Mouse (Mus musculus) CH12.LX (cell line): ENCODE data around the gene Ube2j2. TPM values are rescaled to one million over a fixed set of nuclear protein-coding genes. Genes with fewer than 3 reads are reported as not detected.

ENCODE experiments used
- DNase-seq: peaks from one replicate; pipeline ENCODE4 v3.0.0-alpha.2; 2013; ENCODE audit errors: extremely low read depth
- H3K27ac ChIP-seq: 2 replicates; pipeline ENCODE4 v1.5.1; 2012; ENCODE audit warnings: low read depth, mild to moderate bottlenecking, control low read depth, moderate library complexity; ENCODE audit not compliant: insufficient read depth
- H3K27me3 ChIP-seq: replicated peaks from 2 replicates; pipeline ENCODE3; 2012; ENCODE audit warnings: inconsistent platforms
- H3K36me3 ChIP-seq, 2 experiments: replicated peaks in 1 of 2; 2 replicates each; pipeline versions ENCODE3 to v1.6.1; 2012; ENCODE audit warnings: inconsistent platforms in 1 of 2, low read length in 1 of 2, mild to moderate bottlenecking in 1 of 2, mixed read lengths in 1 of 2, moderate library complexity in 1 of 2; ENCODE audit not compliant: control insufficient read depth in 1 of 2, insufficient read depth in 1 of 2
- H3K4me1 ChIP-seq, 2 experiments: 2 replicates each; pipeline ENCODE4 v1.6.1; 2012; ENCODE audit warnings: inconsistent platforms in 1 of 2, moderate library complexity in 1 of 2; ENCODE audit not compliant: insufficient read depth in 2 of 2, control insufficient read depth in 1 of 2
- H3K4me2 ChIP-seq: 2 replicates; pipeline ENCODE4 v1.6.1; 2012; ENCODE audit warnings: low read depth, mild to moderate bottlenecking, control low read depth; ENCODE audit not compliant: poor library complexity, insufficient read depth, severe bottlenecking
- H3K4me3 ChIP-seq, 3 experiments: fragments of 150-350 bp in 1 of 3; sonication (generic) in 1 of 3; replicated peaks in 1 of 3; 2 replicates each; pipeline versions ENCODE3 to v1.5.1; 2011 to 2012; ENCODE audit warnings: low read depth in 2 of 3, low read length in 2 of 3, mild to moderate bottlenecking in 2 of 3, moderate library complexity in 2 of 3, control low read depth in 1 of 3, improper control_type of control experiment in 1 of 3, inconsistent platforms in 1 of 3, mixed read lengths in 1 of 3; ENCODE audit not compliant: poor library complexity in 1 of 3
- H3K79me2 ChIP-seq: replicated peaks from 2 replicates; pipeline ENCODE4 v1.6.1; 2012; ENCODE audit warnings: mild to moderate bottlenecking, moderate library complexity; ENCODE audit not compliant: control insufficient read depth, poor library complexity, insufficient read depth, severe bottlenecking; ENCODE audit errors: extremely low read depth
- H3K9ac ChIP-seq: 2 replicates; pipeline ENCODE4 v1.6.1; 2012; ENCODE audit warnings: low read depth, mild to moderate bottlenecking, control low read depth, moderate library complexity; ENCODE audit not compliant: insufficient read depth
- H3K9me3 ChIP-seq: replicated peaks from 2 replicates; pipeline ENCODE3; 2012; ENCODE audit warnings: low read length, inconsistent platforms, mixed read lengths
- CHD1 ChIP-seq: IDR thresholded peaks from 2 replicates; pipeline ENCODE4 v1.6.1; 2012; ENCODE audit warnings: low read depth, low read length, improper control_type of control experiment, inconsistent platforms
- CHD2 ChIP-seq: IDR thresholded peaks from 2 replicates; pipeline ENCODE4 v1.6.1; 2011; ENCODE audit warnings: low read length, improper control_type of control experiment
- CTCF ChIP-seq, 2 experiments: IDR thresholded peaks in 1 of 2; conservative IDR thresholded peaks in 1 of 2; 2 replicates each; pipeline ENCODE4 v1.5.1; 2011 to 2012; ENCODE audit warnings: low read depth in 2 of 2, low read length in 2 of 2, improper control_type of control experiment in 1 of 2, inconsistent platforms in 1 of 2, mild to moderate bottlenecking in 1 of 2, moderate library complexity in 1 of 2
- ELF1 ChIP-seq: IDR thresholded peaks from 2 replicates; pipeline ENCODE4 v1.6.1; 2014; ENCODE audit warnings: low read depth, mild to moderate bottlenecking, inconsistent platforms, low read length, improper control_type of control experiment
- ETS1 ChIP-seq: conservative IDR thresholded peaks from 2 replicates; pipeline ENCODE4 v1.6.1; 2012; ENCODE audit warnings: low read depth, mild to moderate bottlenecking, inconsistent platforms, low read length, improper control_type of control experiment, moderate library complexity
- GABPA ChIP-seq: IDR thresholded peaks from 2 replicates; pipeline ENCODE4 v1.6.1; 2012; ENCODE audit warnings: low read depth, low read length, improper control_type of control experiment, inconsistent platforms; ENCODE audit not compliant: insufficient replicate concordance
- HCFC1 ChIP-seq: IDR thresholded peaks from 2 replicates; pipeline ENCODE4 v1.6.1; 2012; ENCODE audit warnings: low read depth, mild to moderate bottlenecking, inconsistent platforms, low read length, improper control_type of control experiment
- IRF4 ChIP-seq: IDR thresholded peaks from 2 replicates; pipeline ENCODE4 v1.6.1; 2014; ENCODE audit warnings: low read depth, mild to moderate bottlenecking, inconsistent platforms, low read length, improper control_type of control experiment
- JUND ChIP-seq: conservative IDR thresholded peaks from 2 replicates; pipeline ENCODE4 v1.6.1; 2011; ENCODE audit warnings: low read depth, low read length, improper control_type of control experiment
- KAT2A ChIP-seq: IDR thresholded peaks from 2 replicates; pipeline ENCODE4 v1.6.1; 2012; ENCODE audit warnings: low read length, improper control_type of control experiment, inconsistent platforms; ENCODE audit not compliant: insufficient replicate concordance
- MAX ChIP-seq: IDR thresholded peaks from 2 replicates; pipeline ENCODE4 v1.6.1; 2011; ENCODE audit warnings: low read length, improper control_type of control experiment
- MAZ ChIP-seq: IDR thresholded peaks from 2 replicates; pipeline ENCODE4 v1.6.1; 2012; ENCODE audit warnings: low read depth, mild to moderate bottlenecking, inconsistent platforms, low read length, improper control_type of control experiment, moderate library complexity
- MEF2A ChIP-seq: IDR thresholded peaks from 2 replicates; pipeline ENCODE4 v1.6.1; 2014; ENCODE audit warnings: low read depth, mild to moderate bottlenecking, inconsistent platforms, low read length, improper control_type of control experiment, borderline replicate concordance
- MXI1 ChIP-seq: IDR thresholded peaks from 2 replicates; pipeline ENCODE4 v1.6.1; 2011; ENCODE audit warnings: mild to moderate bottlenecking, low read depth, low read length, improper control_type of control experiment
- MYC ChIP-seq: IDR thresholded peaks from 2 replicates; pipeline ENCODE4 v1.6.1; 2011; ENCODE audit warnings: low read depth, mild to moderate bottlenecking, improper control_type of control experiment, low read length
- NELFE ChIP-seq: IDR thresholded peaks from 2 replicates; pipeline ENCODE4 v1.6.1; 2011; ENCODE audit warnings: low read depth, low read length, improper control_type of control experiment
- NRF1 ChIP-seq: IDR thresholded peaks from 2 replicates; pipeline ENCODE4 v1.6.1; 2014; ENCODE audit warnings: low read depth, mild to moderate bottlenecking, inconsistent platforms, low read length, improper control_type of control experiment, moderate library complexity
- POLR2A ChIP-seq: IDR thresholded peaks from 2 replicates; pipeline ENCODE4 v1.6.1; 2011; ENCODE audit warnings: low read depth, mild to moderate bottlenecking, improper control_type of control experiment, low read length
- POLR2AphosphoS2 ChIP-seq: IDR thresholded peaks from 2 replicates; pipeline ENCODE4 v1.6.1; 2011; ENCODE audit warnings: low read depth, low read length, improper control_type of control experiment
- RAD21 ChIP-seq: IDR thresholded peaks from 2 replicates; pipeline ENCODE4 v1.6.1; 2011; ENCODE audit warnings: low read depth, mild to moderate bottlenecking, low read length, improper control_type of control experiment, moderate library complexity
- RCOR1 ChIP-seq: conservative IDR thresholded peaks from 2 replicates; pipeline ENCODE4 v1.6.1; 2012; ENCODE audit warnings: low read depth, mild to moderate bottlenecking, inconsistent platforms, low read length, improper control_type of control experiment
- SIN3A ChIP-seq: IDR thresholded peaks from 2 replicates; pipeline ENCODE4 v1.6.1; 2012; ENCODE audit warnings: low read length, improper control_type of control experiment, inconsistent platforms
- SMC3 ChIP-seq: IDR thresholded peaks from 2 replicates; pipeline ENCODE4 v1.6.1; 2011; ENCODE audit warnings: low read depth, low read length, improper control_type of control experiment
- TBP ChIP-seq: conservative IDR thresholded peaks from 2 replicates; pipeline ENCODE4 v1.6.1; 2011; ENCODE audit warnings: low read depth, low read length, improper control_type of control experiment
- TCF12 ChIP-seq: IDR thresholded peaks from 2 replicates; pipeline ENCODE4 v1.6.1; 2014; ENCODE audit warnings: low read depth, mild to moderate bottlenecking, inconsistent platforms, low read length, improper control_type of control experiment
- UBTF ChIP-seq: IDR thresholded peaks from 2 replicates; pipeline ENCODE4 v1.6.1; 2012; ENCODE audit warnings: low read depth, mild to moderate bottlenecking, inconsistent platforms, low read length, improper control_type of control experiment, moderate library complexity
- USF1 ChIP-seq: IDR thresholded peaks from 2 replicates; pipeline ENCODE4 v1.6.1; 2014; ENCODE audit warnings: low read depth, mild to moderate bottlenecking, inconsistent platforms, low read length, improper control_type of control experiment
- ZC3H11A ChIP-seq: IDR thresholded peaks from 2 replicates; pipeline ENCODE4 v1.6.1; 2012; ENCODE audit warnings: low read depth, mild to moderate bottlenecking, inconsistent platforms, low read length, improper control_type of control experiment
- ZMIZ1 ChIP-seq: IDR thresholded peaks from 2 replicates; pipeline ENCODE4 v1.6.1; 2012; ENCODE audit warnings: low read depth, mild to moderate bottlenecking, inconsistent platforms, low read length, improper control_type of control experiment
- ZNF384 ChIP-seq: IDR thresholded peaks from 2 replicates; pipeline ENCODE4 v1.6.1; 2012; ENCODE audit warnings: low read depth, low read length, improper control_type of control experiment, inconsistent platforms
- dilution Hi-C: fragments of 300-500 bp; cut with MboI; formaldehyde crosslinking; loops from 2 replicates; pipeline ENCODE4 v1.14.3; 2020; ENCODE audit warnings: low sequenced_read_pairs; ENCODE audit not compliant: extremely low pct_unique_long_range_greater_than_20kb, extremely low pct_ligation_motif_present
- in situ Hi-C: fragments of 300-500 bp; cut with MboI; formaldehyde crosslinking; loops from 3 replicates; pipeline ENCODE4 v1.14.3; 2019; ENCODE audit warnings: low sequenced_read_pairs, low pct_ligation_motif_present, low pct_unique_long_range_greater_than_20kb, mixed read lengths
- polyA plus RNA-seq: library from polyadenylated mRNA; unstranded; fragments of >175 nt; gene quantifications from 2 replicates; pipeline ENCODE4 v1.2.1, GENCODE M21; 2012; ENCODE audit warnings: low read depth; ENCODE audit not compliant: insufficient read length
- total RNA-seq, 2 experiments: library from RNA; depleted of rRNA; stranded (reverse); fragments of 300-350 nt in 1 of 2; fragments of >200 nt in 1 of 2; gene quantifications; 2 replicates each; pipeline ENCODE4 v1.2.3; 2012 to 2014

The Ube2j2 gene
- total RNA-seq (2012; rRNA removed) (73.5 and 112 TPM in 2 replicates), total RNA-seq (2014; rRNA removed) (137 and 145 TPM in 2 replicates), polyA plus RNA-seq (144 and 150 TPM in 2 replicates)

DNA sequence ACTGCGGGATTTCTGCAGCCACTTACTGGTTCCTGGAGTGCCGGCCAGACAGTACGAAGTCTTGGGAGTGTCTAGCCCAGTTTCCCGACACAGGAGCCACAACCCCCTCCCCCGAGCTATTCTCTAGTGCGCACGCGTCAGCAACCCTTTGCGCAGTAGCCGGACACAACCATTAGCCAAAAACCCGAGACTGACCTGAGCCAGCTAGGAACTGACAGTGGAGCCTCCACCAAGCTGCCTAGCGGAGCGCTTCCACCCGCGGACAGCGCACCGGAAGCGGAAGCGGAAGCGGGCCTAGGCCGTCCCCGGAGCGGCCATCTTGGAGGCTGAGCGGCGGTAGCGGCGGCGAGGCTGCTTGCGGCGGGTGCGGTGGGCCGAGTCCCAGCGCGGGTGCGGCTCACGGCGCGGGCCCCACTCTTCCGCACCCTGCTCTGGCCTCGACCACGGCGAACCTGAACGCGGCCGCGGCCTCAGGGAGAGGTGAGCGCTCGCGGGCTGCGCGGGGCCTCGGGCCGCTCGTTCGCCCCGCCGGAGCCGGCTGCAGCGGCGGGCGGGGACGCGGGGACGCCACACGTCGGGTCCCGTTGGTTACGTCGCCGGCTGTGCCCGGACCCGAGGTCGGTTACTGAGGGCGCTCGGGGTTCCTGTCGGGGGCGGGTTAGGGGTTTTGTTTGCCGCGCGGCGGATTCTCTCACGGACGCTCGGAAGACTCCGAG lies at the start of gene Ube2j2:
Gene Ube2j2, plus strand, starts transcription at position 298 of the 716 bp plus-strand sequence.
- H3K4me2 ChIP-seq, result peak within 1 kb of the TSS; percentile 93
- peaks cover 11 to 30% of the 10 kb centered on the region in 2 experiments for H3K4me1 ChIP-seq
- peak within 1 kb of the TSS; percentile 90 for H3K9ac ChIP-seq
- TF ChIP-seq ZMIZ1 (no peak), POLR2AphosphoS2 (peak; percentile 68; the same call in 1 of the 2 replicates), MXI1 (peak; percentile 90), CHD2 (peak; percentile 76), ZNF384 (no peak), MEF2A (peak; percentile 92), CTCF (conservative IDR thresholded peaks at IDR 0.05 in 1 of 2, IDR thresholded peaks at IDR 0.05 in 1 of 2; ENCODE audit: low read depth in 2 of 2, low read length in 2 of 2) (no peak), SIN3A (peak; percentile 96), NRF1 (peak; percentile 95), ELF1 (peak; percentile 96), SMC3 (peak; percentile 27; the same call in 1 of the 2 replicates), MAZ (peak; percentile 93), HCFC1 (peak; percentile 98), ETS1 (peak; percentile 40; the same call in 1 of the 2 replicates), RAD21 (no peak; the same call in 1 of the 2 replicates), MAX (peak; percentile 75), POLR2A (peak; percentile 89), TBP (peak; percentile 82), JUND (no peak), GABPA (peak; percentile 86; the same call in 1 of the 2 replicates), USF1 (no peak), MYC (peak; percentile 61; the same call in 1 of the 2 replicates), RCOR1 (peak; percentile 86), IRF4 (peak; percentile 88), KAT2A (peak; percentile 98), TCF12 (peak; percentile 90), CHD1 (peak; percentile 33; the same call in 1 of the 2 replicates), NELFE (peak; percentile 84; the same call in 1 of the 2 replicates), UBTF (peak; percentile 78; the same call in 1 of the 2 replicates), ZC3H11A (no peak)
- TF ChIP-seq, all 38 proteins: peak for 23
- dilution Hi-C loops (no loop called here), in situ Hi-C loops (loop anchor here (5.0 to 10.0 kb wide), 2 partner anchors 51 to 109 kb away; partner anchors contain the start of genes Acap3, Aurkaip1, Mxra8 and Pusl1)
- Histone ChIP-seq H3K79me2 (peaks cover 51% of the 10 kb centered on the region), H3K27me3 (no peaks in the 10 kb centered on the region), H3K4me3 (peak within 1 kb of the TSS; percentile 91 to 98 (median 96)), H3K36me3 (peaks cover 21 to 32% of the 10 kb centered on the region in 2 experiments), H3K9me3 (no peaks in the 10 kb centered on the region), H3K27ac (peak within 1 kb of the TSS; percentile 26)
- DNase-seq, result peak; percentile 93
